Mouse (Mus musculus) small intestine, adult 2 months (tissue): ENCODE measurements around the gene Trpm1.

Experiments
- CTCF ChIP-seq: fragments of 200-500 bp; IDR thresholded peaks from 2 replicates; pipeline ENCODE4 v1.5.1; 2012; ENCODE audit warnings: low read depth, mild to moderate bottlenecking, control low read depth, inconsistent platforms, low read length, moderate library complexity, mixed read lengths; ENCODE audit not compliant: insufficient replicate concordance, insufficient read length; ENCODE audit errors: extremely low read depth
- POLR2A ChIP-seq: fragments of 200-500 bp; IDR thresholded peaks from 2 replicates; pipeline ENCODE4 v1.6.1; 2012; ENCODE audit warnings: low read depth, mild to moderate bottlenecking, control low read depth, inconsistent platforms, low read length, moderate library complexity

DNA sequence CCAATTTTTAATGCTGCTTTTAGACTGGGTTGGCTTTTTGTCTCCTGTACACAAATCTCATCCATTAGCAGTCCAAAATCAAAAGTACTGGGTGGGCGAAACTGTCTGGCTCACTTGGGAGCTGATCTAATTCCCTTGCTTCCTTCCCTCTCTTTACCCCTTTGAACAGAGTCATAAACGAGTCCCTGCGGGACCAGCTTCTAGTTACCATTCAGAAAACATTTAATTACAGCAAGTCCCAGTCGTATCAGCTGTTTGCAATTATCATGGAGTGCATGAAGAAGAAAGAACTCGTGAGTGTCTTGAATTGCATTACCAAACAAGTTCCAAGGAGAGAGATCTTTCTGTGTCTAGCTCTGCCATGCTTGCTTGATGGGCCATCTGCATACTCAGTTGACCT, 55.1 kb downstream of the Trpm1 start:
- no peak for TF ChIP-seq POLR2A
- no peak for TF ChIP-seq CTCF
